Mouse (Mus musculus) myocyte (in vitro differentiated cells): Measurements from ENCODE around the gene Gm5269. TPM values are rescaled to one million over a fixed set of nuclear protein-coding genes. Genes with fewer than 3 reads are reported as not detected.
A peak's percentile ranks its signal among the peaks of the same experiment; 100 is the strongest.

Experiments used
- H3K27me3 ChIP-seq: one replicate; pipeline ENCODE4 v1.6.1; 2011; ENCODE audit not compliant: control insufficient read depth, insufficient read depth, insufficient read length
- H3K36me3 ChIP-seq: one replicate; pipeline ENCODE4 v1.6.1; 2011; ENCODE audit not compliant: control insufficient read depth, insufficient read depth
- H3K4me2 ChIP-seq: one replicate; pipeline ENCODE4 v1.6.1; 2011; ENCODE audit warnings: low read depth, control low read depth
- H3K4me3 ChIP-seq: one replicate; pipeline ENCODE4 v1.5.1; 2011; ENCODE audit warnings: mild to moderate bottlenecking, control low read depth, moderate library complexity
- H3K79me2 ChIP-seq: one replicate; pipeline ENCODE4 v1.6.1; 2011; ENCODE audit not compliant: control insufficient read depth, insufficient read depth
- H3ac ChIP-seq: one replicate; pipeline ENCODE4 v1.6.1; 2011; ENCODE audit not compliant: control insufficient read depth, insufficient read length
- CEBPB ChIP-seq: IDR thresholded peaks from 2 replicates; pipeline ENCODE4 v1.6.1; 2011; ENCODE audit warnings: mild to moderate bottlenecking, moderate library complexity; ENCODE audit not compliant: poor library complexity, insufficient read depth, severe bottlenecking
- E2F4 ChIP-seq: IDR thresholded peaks from one replicate; pipeline ENCODE4 v1.6.1; 2011; ENCODE audit warnings: mild to moderate bottlenecking, control low read depth, moderate library complexity; ENCODE audit not compliant: insufficient read depth
- MAX ChIP-seq: IDR thresholded peaks from one replicate; pipeline ENCODE4 v1.6.1; 2011; ENCODE audit warnings: low read depth, mild to moderate bottlenecking, control low read depth
- MYOD1 ChIP-seq, 3 experiments: IDR thresholded peaks; one replicate each; pipeline ENCODE4 v1.6.1; 2011; ENCODE audit warnings: control low read depth in 2 of 3, low read depth in 2 of 3, mild to moderate bottlenecking in 2 of 3, moderate library complexity in 1 of 3; ENCODE audit not compliant: insufficient read length in 2 of 3, control insufficient read depth in 1 of 3
- MYOG ChIP-seq, 3 experiments: IDR thresholded peaks; one replicate each; pipeline ENCODE4 v1.6.1; 2011; ENCODE audit warnings: control low read depth in 2 of 3, low read depth in 2 of 3, mild to moderate bottlenecking in 2 of 3; ENCODE audit not compliant: insufficient read length in 2 of 3, control insufficient read depth in 1 of 3, insufficient read depth in 1 of 3
- POLR2A ChIP-seq: IDR thresholded peaks from one replicate; pipeline ENCODE4 v1.6.1; 2011; ENCODE audit warnings: low read depth, mild to moderate bottlenecking, control low read depth, moderate library complexity; ENCODE audit not compliant: insufficient read length
- POLR2AphosphoS2 ChIP-seq: IDR thresholded peaks from one replicate; pipeline ENCODE4 v1.6.1; 2011; ENCODE audit warnings: low read depth, control low read depth; ENCODE audit not compliant: insufficient read length
- REST ChIP-seq: IDR thresholded peaks from one replicate; pipeline ENCODE4 v1.6.1; 2011; ENCODE audit warnings: mild to moderate bottlenecking, control low read depth, moderate library complexity; ENCODE audit not compliant: insufficient read depth, insufficient read length
- SRF ChIP-seq: IDR thresholded peaks from one replicate; pipeline ENCODE4 v1.6.1; 2011; ENCODE audit warnings: low read depth; ENCODE audit not compliant: control insufficient read depth, insufficient read length
- TCF12 ChIP-seq: IDR thresholded peaks from one replicate; pipeline ENCODE4 v1.6.1; 2011; ENCODE audit warnings: mild to moderate bottlenecking, control low read depth; ENCODE audit not compliant: poor library complexity, insufficient read depth, severe bottlenecking
- TCF3 ChIP-seq: IDR thresholded peaks from one replicate; pipeline ENCODE4 v1.6.1; 2011; ENCODE audit warnings: low read depth, control low read depth; ENCODE audit not compliant: insufficient read length
- USF1 ChIP-seq: IDR thresholded peaks from one replicate; pipeline ENCODE4 v1.6.1; 2011; ENCODE audit warnings: low read depth, mild to moderate bottlenecking, control low read depth, moderate library complexity
- polyA plus RNA-seq: library from polyadenylated mRNA; unstranded; fragments of >200 nt; fragmentation: generic; extraction: Trizol; gene quantifications from one replicate; pipeline ENCODE4 v1.2.1, GENCODE M21; 2012; ENCODE audit warnings: missing spikeins

Gm5269 gene
- polyA plus RNA-seq, 1 experiment, result not detected

GRCm38 (mm10) chr1:45886800-45887199 lies 3.3 kb downstream of the Gm5269 start:
- H3K27me3 ChIP-seq, result no peaks in the 10 kb centered on the region
- no peak overlapping the region for H3ac ChIP-seq
- H3K36me3 ChIP-seq, result no peaks in the 10 kb centered on the region
- no peak for TF ChIP-seq MAX
- TF ChIP-seq REST, result no peak
- no peak for TF ChIP-seq MYOG (IDR thresholded peaks at IDR 0.05; ENCODE audit: control insufficient read depth in 1 of 3, insufficient read depth in 1 of 3, insufficient read length in 2 of 3, low read depth in 2 of 3)
- TF ChIP-seq TCF3, result no peak
- no peak overlapping the region for H3K4me2 ChIP-seq
- no peaks in the 10 kb centered on the region for H3K79me2 ChIP-seq
- H3K4me3 ChIP-seq, result no peak overlapping the region

- no peak overlapping the region for H3K4me3 ChIP-seq
- no peaks in the 10 kb centered on the region for H3K79me2 ChIP-seq
- H3ac ChIP-seq, result no peak overlapping the region
- no peaks in the 10 kb centered on the region for H3K36me3 ChIP-seq
- no peak overlapping the region for H3K4me2 ChIP-seq
- H3K27me3 ChIP-seq, result no peaks in the 10 kb centered on the region
- no peak for TF ChIP-seq TCF3
- no peak for TF ChIP-seq MYOG (IDR thresholded peaks at IDR 0.05; ENCODE audit: control insufficient read depth in 1 of 3, insufficient read depth in 1 of 3, insufficient read length in 2 of 3, low read depth in 2 of 3)
- TF ChIP-seq REST, result no peak
- TF ChIP-seq E2F4, result no peak
- no peak for TF ChIP-seq POLR2A
- TF ChIP-seq CEBPB, result no peak
- no peak for TF ChIP-seq USF1
These were observed 6.7 kb downstream of the Gm5269 start for GRCm38 (mm10) chr1:45883378-45883777.

- H3K27me3 ChIP-seq, result no peaks in the 10 kb centered on the region
- H3K4me3 ChIP-seq, result no peak overlapping the region
- H3K79me2 ChIP-seq, result no peaks in the 10 kb centered on the region
- no peaks in the 10 kb centered on the region for H3K36me3 ChIP-seq
- no peak overlapping the region for H3ac ChIP-seq
- TF ChIP-seq REST, result no peak
- no peak for TF ChIP-seq MYOG (IDR thresholded peaks at IDR 0.05; ENCODE audit: control insufficient read depth in 1 of 3, insufficient read depth in 1 of 3, insufficient read length in 2 of 3, low read depth in 2 of 3)
- no peak for TF ChIP-seq USF1
- TF ChIP-seq POLR2AphosphoS2, result no peak
- no peak overlapping the region for H3K4me2 ChIP-seq
These were observed 8.0 kb downstream of the Gm5269 start for GRCm38 (mm10) chr1:45882076-45882475.

- no peaks in the 10 kb centered on the region for H3K36me3 ChIP-seq
- TF ChIP-seq E2F4 (no peak), MYOG (IDR thresholded peaks at IDR 0.05; ENCODE audit: control insufficient read depth in 1 of 3, insufficient read depth in 1 of 3, insufficient read length in 2 of 3, low read depth in 2 of 3) (no peak), POLR2A (no peak), CEBPB (no peak), TCF3 (no peak), TCF12 (no peak), MYOD1 (IDR thresholded peaks at IDR 0.05; ENCODE audit: control insufficient read depth in 1 of 3, insufficient read length in 2 of 3, low read depth in 2 of 3) (no peak), USF1 (no peak), MAX (no peak), POLR2AphosphoS2 (no peak), SRF (no peak), REST (no peak)
- H3K27me3 ChIP-seq, result no peaks in the 10 kb centered on the region
- no peak overlapping the region for H3ac ChIP-seq
- no peak overlapping the region for H3K4me3 ChIP-seq
- peak overlapping the region; percentile 30 for H3K4me2 ChIP-seq
- no peaks in the 10 kb centered on the region for H3K79me2 ChIP-seq
These were observed 8.7 kb downstream of the Gm5269 start for GRCm38 (mm10) chr1:45881228-45881832.

GRCm38 (mm10) chr1:45877463-45877862 lies 12.6 kb downstream of the Gm5269 start:
- H3K4me2 ChIP-seq, result no peak overlapping the region
- no peaks in the 10 kb centered on the region for H3K36me3 ChIP-seq
- H3K79me2 ChIP-seq, result no peaks in the 10 kb centered on the region
- no peak overlapping the region for H3K4me3 ChIP-seq
- H3K27me3 ChIP-seq, result no peaks in the 10 kb centered on the region
- no peak overlapping the region for H3ac ChIP-seq
- no peak for TF ChIP-seq MYOG (IDR thresholded peaks at IDR 0.05; ENCODE audit: control insufficient read depth in 1 of 3, insufficient read depth in 1 of 3, insufficient read length in 2 of 3, low read depth in 2 of 3)
- no peak for TF ChIP-seq POLR2A
- TF ChIP-seq SRF, result no peak
- no peak for TF ChIP-seq MAX
- no peak for TF ChIP-seq TCF3
- no peak for TF ChIP-seq REST
- TF ChIP-seq CEBPB, result no peak
